Mouse (Mus musculus): ENCODE measurements around the gene Gbf1. TPM values are rescaled to one million over a fixed set of nuclear protein-coding genes. Genes with fewer than 3 reads are reported as not detected.
A peak's percentile ranks its signal among the peaks of the same experiment; 100 is the strongest.

The Gbf1 gene
- polyA plus RNA-seq, 1 experiment from 2014 or later: 71.1 TPM

GRCm38 (mm10) chr19:46328081-46329030 is 176.0 kb downstream of the Gbf1 start, which contains the start of gene Fbxl15:
Gene Fbxl15, plus strand, starts transcription at chr19:46328184.
- peak; percentile 88 for ATAC-seq (ENCODE audit: low FRiP score, low read depth)
- Histone ChIP-seq H3K36me3 (peaks cover 15% of the 10 kb centered on the region), H3K4me3 (peak within 1 kb of the TSS; percentile 57), H3K27ac (replicated peaks) (peak within 1 kb of the TSS; percentile 97), H3K4me2 (peak within 1 kb of the TSS; percentile 97), H3K9me3 (no peaks in the 10 kb centered on the region), H3K27me3 (0 out of 2 replicates have a peak, but pooled peaks cover 2% of the 10 kb centered on the region), H3K9ac (peak within 1 kb of the TSS; percentile 67), H3K4me1 (replicated peaks) (peaks cover 58% of the 10 kb centered on the region)
- WGBS: under 1% methylated on average over 80 of the region's 81 CpGs

GRCm38 (mm10) chr19:46329031-46329641 is 176.8 kb downstream of the Gbf1 start:
- H3K4me3 ChIP-seq: peak overlapping the region; percentile 57
- peaks cover 15% of the 10 kb centered on the region for H3K36me3 ChIP-seq
- peaks cover 52% of the 10 kb centered on the region for H3K4me1 ChIP-seq (replicated peaks)
- H3K27me3 ChIP-seq: 0 out of 2 replicates have a peak, but pooled peaks cover 2% of the 10 kb centered on the region
- 1% methylated on average over 54 of the region's 54 CpGs for WGBS
- peak; percentile 2; the same call in 1 of the 2 replicates for ATAC-seq (ENCODE audit: low FRiP score, low read depth)
- H3K9me3 ChIP-seq: no peaks in the 10 kb centered on the region
- peak overlapping the region; percentile 97 for H3K4me2 ChIP-seq
- peak overlapping the region; percentile 67 for H3K9ac ChIP-seq
- H3K27ac ChIP-seq (replicated peaks): peak overlapping the region; percentile 97

- H3K4me3 ChIP-seq: peak overlapping the region; percentile 57
- no peak overlapping the region for H3K27ac ChIP-seq (replicated peaks)
- H3K9ac ChIP-seq: no peak overlapping the region
- H3K4me2 ChIP-seq: peak overlapping the region; percentile 97
- WGBS: 5% methylated on average over 16 of the region's 16 CpGs
- H3K36me3 ChIP-seq: peaks cover 15% of the 10 kb centered on the region
- H3K27me3 ChIP-seq: no peaks in the 10 kb centered on the region
- no peak for ATAC-seq (ENCODE audit: low FRiP score, low read depth)
- peaks cover 44% of the 10 kb centered on the region for H3K4me1 ChIP-seq (replicated peaks)
- no peaks in the 10 kb centered on the region for H3K9me3 ChIP-seq
Observed at GRCm38 (mm10) chr19:46329951-46330350, 177.6 kb downstream of the Gbf1 start.

GRCm38 (mm10) chr19:46330696-46331095 is 178.4 kb downstream of the Gbf1 start:
- Histone ChIP-seq H3K9me3 (no peaks in the 10 kb centered on the region), H3K4me1 (replicated peaks) (peaks cover 36% of the 10 kb centered on the region), H3K9ac (no peak overlapping the region), H3K27me3 (no peaks in the 10 kb centered on the region), H3K4me3 (no peak overlapping the region), H3K27ac (replicated peaks) (no peak overlapping the region), H3K36me3 (peaks cover 15% of the 10 kb centered on the region), H3K4me2 (no peak overlapping the region)
- 94% methylated on average over 12 of the region's 12 CpGs for WGBS
- ATAC-seq (ENCODE audit: low FRiP score, low read depth): no peak

- Histone ChIP-seq H3K9me3 (no peaks in the 10 kb centered on the region), H3K9ac (no peak overlapping the region), H3K4me2 (no peak overlapping the region), H3K36me3 (peaks cover 15% of the 10 kb centered on the region), H3K27ac (replicated peaks) (no peak overlapping the region), H3K4me3 (no peak overlapping the region), H3K4me1 (replicated peaks) (peaks cover 36% of the 10 kb centered on the region), H3K27me3 (no peaks in the 10 kb centered on the region)
- WGBS: 91% methylated on average over 14 of the region's 14 CpGs
- no peak for ATAC-seq (ENCODE audit: low FRiP score, low read depth)
Observed at GRCm38 (mm10) chr19:46331326-46331725, 179.0 kb downstream of the Gbf1 start.

- H3K9me3 ChIP-seq: no peaks in the 10 kb centered on the region
- H3K36me3 ChIP-seq: peaks cover 15% of the 10 kb centered on the region
- no peak overlapping the region for H3K4me3 ChIP-seq
- no peak for ATAC-seq (ENCODE audit: low FRiP score, low read depth)
- no peak overlapping the region for H3K4me2 ChIP-seq
- WGBS: 79% methylated on average over 3 of the region's 3 CpGs
- no peak overlapping the region for H3K27ac ChIP-seq (replicated peaks)
- no peak overlapping the region for H3K9ac ChIP-seq
- H3K27me3 ChIP-seq: no peaks in the 10 kb centered on the region
- H3K4me1 ChIP-seq (replicated peaks): peaks cover 38% of the 10 kb centered on the region
Observed at GRCm38 (mm10) chr19:46331936-46332335, 179.6 kb downstream of the Gbf1 start.

- H3K27ac ChIP-seq (replicated peaks): no peak overlapping the region
Observed at GRCm38 (mm10) chr19:46332721-46333339, 180.5 kb downstream of the Gbf1 start.

GRCm38 (mm10) chr19:46333906-46334305 is 181.6 kb downstream of the Gbf1 start:
- H3K36me3 ChIP-seq: peaks cover 15% of the 10 kb centered on the region
- H3K4me2 ChIP-seq: no peak overlapping the region
- ATAC-seq (ENCODE audit: low FRiP score, low read depth): no peak
- H3K27me3 ChIP-seq: no peaks in the 10 kb centered on the region
- no peak overlapping the region for H3K9ac ChIP-seq
- H3K4me1 ChIP-seq (replicated peaks): peaks cover 40% of the 10 kb centered on the region
- H3K27ac ChIP-seq (replicated peaks): no peak overlapping the region
- no peaks in the 10 kb centered on the region for H3K9me3 ChIP-seq
- WGBS: 89% methylated on average over 3 of the region's 3 CpGs
- no peak overlapping the region for H3K4me3 ChIP-seq

More at GRCm38 (mm10) chr19:46332721-46333339, 180.5 kb downstream of the Gbf1 start:
- no peak overlapping the region for H3K4me3 ChIP-seq
- H3K27me3 ChIP-seq: no peaks in the 10 kb centered on the region
- H3K36me3 ChIP-seq: peaks cover 15% of the 10 kb centered on the region
- no peak for ATAC-seq (ENCODE audit: low FRiP score, low read depth)
- no peak overlapping the region for H3K4me2 ChIP-seq
- no peaks in the 10 kb centered on the region for H3K9me3 ChIP-seq
- H3K9ac ChIP-seq: no peak overlapping the region
- H3K4me1 ChIP-seq (replicated peaks): peaks cover 38% of the 10 kb centered on the region
- WGBS: 36% methylated on average over 7 of the region's 7 CpGs

Other genes starting within 250 kb of the Gbf1 start
- gene Armh3, start 154.0 kb upstream of the Gbf1 start, polyA plus RNA-seq (2015; fragmentation: Nextera tagmentation; extraction: Ambion mirVana): 23.1 TPM in 2 replicates
- 4.2 and 5.0 TPM in 2 replicates for gene Hps6, start 149.0 kb upstream of the Gbf1 start, polyA plus RNA-seq (2015; fragmentation: Nextera tagmentation; extraction: Ambion mirVana)
- 23.4 and 24.0 TPM in 2 replicates for gene Pprc1, start 107.6 kb upstream of the Gbf1 start, polyA plus RNA-seq (2015; fragmentation: Nextera tagmentation; extraction: Ambion mirVana)
- 103 and 111 TPM in 2 replicates for gene Ldb1, start 107.3 kb upstream of the Gbf1 start, polyA plus RNA-seq (2015; fragmentation: Nextera tagmentation; extraction: Ambion mirVana)
- gene Nolc1, start 76.6 kb upstream of the Gbf1 start, polyA plus RNA-seq (2015; fragmentation: Nextera tagmentation; extraction: Ambion mirVana): 63.1 and 64.7 TPM in 2 replicates
- 0.08 TPM in 1 of 2 replicates, not detected in the other for gene Elovl3, start 20.6 kb upstream of the Gbf1 start, polyA plus RNA-seq (2015; fragmentation: Nextera tagmentation; extraction: Ambion mirVana)
- gene Pitx3, start 4.2 kb upstream of the Gbf1 start, polyA plus RNA-seq (2015; fragmentation: Nextera tagmentation; extraction: Ambion mirVana): 0.30 and 0.39 TPM in 2 replicates
- 2.8 and 3.3 TPM in 2 replicates for gene Nfkb2, start 151.8 kb downstream of the Gbf1 start, polyA plus RNA-seq (2015; fragmentation: Nextera tagmentation; extraction: Ambion mirVana)
- gene Psd, start 174.6 kb downstream of the Gbf1 start, polyA plus RNA-seq (2015; fragmentation: Nextera tagmentation; extraction: Ambion mirVana): 119 and 145 TPM in 2 replicates
- 47.1 and 51.8 TPM in 2 replicates for gene Fbxl15, start 175.7 kb downstream of the Gbf1 start, polyA plus RNA-seq (2015; fragmentation: Nextera tagmentation; extraction: Ambion mirVana)
- 336 and 347 TPM in 2 replicates for gene Cuedc2, start 186.2 kb downstream of the Gbf1 start, polyA plus RNA-seq (2015; fragmentation: Nextera tagmentation; extraction: Ambion mirVana)
- 12.3 and 12.5 TPM in 2 replicates for gene Mfsd13a, start 188.6 kb downstream of the Gbf1 start, polyA plus RNA-seq (2015; fragmentation: Nextera tagmentation; extraction: Ambion mirVana)
- 2.0 and 2.3 TPM in 2 replicates for gene 2310034G01Rik, start 197.8 kb downstream of the Gbf1 start, polyA plus RNA-seq (2015; fragmentation: Nextera tagmentation; extraction: Ambion mirVana)
- 329 and 338 TPM in 2 replicates for gene Actr1a, start 243.2 kb downstream of the Gbf1 start, polyA plus RNA-seq (2015; fragmentation: Nextera tagmentation; extraction: Ambion mirVana)
- gene Sufu, start 244.4 kb downstream of the Gbf1 start, polyA plus RNA-seq (2015; fragmentation: Nextera tagmentation; extraction: Ambion mirVana): 23.4 and 24.7 TPM in 2 replicates